Mouse (Mus musculus) frontal cortex, adult 2 months (tissue): ENCODE measurements around the gene Tigd4. TPM values are rescaled to one million over a fixed set of nuclear protein-coding genes. Genes with fewer than 3 reads are reported as not detected.
A peak's percentile ranks its signal among the peaks of the same experiment; 100 is the strongest.

Source experiments
- DNase-seq, 2 experiments: peaks; one replicate each; pipeline ENCODE4 v3.0.0; 2022; ENCODE audit warnings: low spot score in 1 of 2; ENCODE audit errors: extremely low spot score in 1 of 2
- polyA plus RNA-seq: library from polyadenylated mRNA; depleted of rRNA; stranded (reverse); fragments of >200 nt; gene quantifications from 2 replicates; pipeline ENCODE4 v1.2.3, GENCODE M21; 2012

Gene Tigd4
- polyA plus RNA-seq, 1 experiment: 0.10 TPM

- DNase-seq: no peak
Measured at GRCm38 (mm10) chr3:84603212-84603611, 9.8 kb downstream of the Tigd4 start.

- no peak for DNase-seq
Measured at GRCm38 (mm10) chr3:84610183-84610710, 16.9 kb downstream of the Tigd4 start.

DNA sequence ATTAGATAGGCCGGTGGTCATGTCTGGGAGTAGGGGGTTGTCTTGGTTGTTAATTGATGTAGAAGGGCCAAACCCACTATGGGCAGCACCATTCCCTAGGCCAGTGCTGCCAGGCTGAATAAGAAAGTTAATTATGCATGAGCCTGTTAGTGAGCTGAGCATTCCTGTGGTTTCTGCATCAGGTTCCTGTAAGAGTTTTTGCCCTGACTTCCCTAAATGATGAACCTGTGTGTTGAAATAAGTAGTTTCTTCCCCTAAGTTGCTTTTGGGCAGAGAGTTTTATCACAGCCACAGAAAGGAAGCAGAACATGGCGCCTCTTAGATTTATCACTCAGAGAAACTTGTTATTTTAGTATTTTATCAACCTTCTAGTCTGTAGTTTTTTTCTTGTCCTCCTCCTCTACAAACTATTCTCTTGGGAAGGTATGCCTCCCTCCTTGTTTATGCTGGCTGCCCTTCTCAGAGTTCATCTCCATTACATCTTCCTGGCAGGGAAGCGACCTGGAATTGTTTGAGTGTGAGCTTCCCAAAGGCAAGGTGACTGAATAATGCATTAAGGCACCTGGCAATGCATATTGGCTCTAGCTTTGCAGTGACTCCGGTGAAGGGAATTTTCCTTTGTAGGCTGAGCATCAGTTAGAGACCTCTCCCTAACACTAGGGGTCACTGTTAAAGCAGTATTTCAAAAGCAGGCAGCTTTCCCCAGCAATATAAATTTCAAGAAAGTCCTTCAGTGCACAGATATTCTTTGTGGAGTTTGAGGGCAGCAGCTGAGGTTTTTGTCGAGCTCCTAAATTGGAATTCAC, 21.9 kb downstream of the Tigd4 start:
- DNase-seq: peak; percentile 5 to 75

DNA sequence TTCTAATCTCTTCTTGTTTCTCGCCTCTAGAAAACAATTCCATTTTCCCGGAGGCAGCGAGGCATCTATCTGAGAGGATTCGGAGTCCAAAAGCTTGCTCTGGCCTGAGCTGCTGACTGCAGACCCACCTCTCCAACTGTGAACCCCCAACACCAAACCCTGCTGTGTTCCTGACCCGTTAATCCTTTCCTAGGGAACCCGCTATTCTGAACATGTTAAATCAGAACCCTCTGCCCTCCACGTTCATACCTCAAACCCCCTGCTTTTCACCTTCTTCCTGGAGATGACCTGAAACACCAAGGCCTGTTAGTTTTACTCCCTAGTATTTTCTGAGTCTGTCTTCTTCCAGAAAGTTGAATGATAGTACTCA, 22.5 kb downstream of the Tigd4 start:
- DNase-seq: no peak

- no peak for DNase-seq
Measured at GRCm38 (mm10) chr3:84618627-84619026, 25.3 kb downstream of the Tigd4 start.

GRCm38 (mm10) chr3:84619056-84619455, 25.7 kb downstream of the Tigd4 start:
- no peak for DNase-seq

DNA sequence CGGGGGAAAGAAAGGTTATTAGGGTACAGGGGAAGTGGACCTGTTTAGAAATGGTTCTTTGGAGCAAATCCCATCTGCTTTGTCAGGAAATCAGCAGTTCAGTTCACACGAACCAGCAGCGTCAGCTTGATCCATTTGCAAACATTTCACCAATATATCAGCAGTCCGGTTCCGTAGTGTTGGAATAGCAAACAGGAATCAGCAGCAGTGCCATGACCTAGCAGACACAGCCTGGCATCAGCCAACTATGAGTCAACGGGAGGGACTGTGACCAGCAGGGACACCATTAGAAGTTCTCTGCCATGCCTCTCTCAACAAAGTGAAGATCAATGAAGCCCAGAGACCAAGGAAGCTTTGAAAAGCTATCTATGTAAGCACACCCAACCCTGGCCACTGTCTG, 26.4 kb downstream of the Tigd4 start:
- no peak for DNase-seq

DNA sequence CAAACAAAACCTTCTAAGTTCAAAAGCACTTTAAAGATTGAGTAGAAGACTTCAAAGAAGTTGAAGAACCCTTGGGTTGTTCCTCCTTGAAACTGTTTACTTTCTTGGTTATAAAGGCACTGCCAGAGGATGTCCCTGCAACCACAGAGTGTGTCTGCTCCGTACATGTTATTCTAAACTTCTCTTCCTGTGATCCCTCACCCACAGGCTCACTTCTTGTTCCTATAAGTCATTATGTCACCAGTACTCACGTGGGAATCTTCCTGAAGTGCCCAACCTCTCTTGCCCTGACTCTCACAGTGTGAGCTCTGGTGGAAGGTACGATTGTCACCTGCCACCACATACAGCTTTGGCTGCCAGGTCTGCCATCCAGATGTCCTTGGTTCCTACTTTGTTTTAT, 28.7 kb downstream of the Tigd4 start:
- DNase-seq: no peak

DNA sequence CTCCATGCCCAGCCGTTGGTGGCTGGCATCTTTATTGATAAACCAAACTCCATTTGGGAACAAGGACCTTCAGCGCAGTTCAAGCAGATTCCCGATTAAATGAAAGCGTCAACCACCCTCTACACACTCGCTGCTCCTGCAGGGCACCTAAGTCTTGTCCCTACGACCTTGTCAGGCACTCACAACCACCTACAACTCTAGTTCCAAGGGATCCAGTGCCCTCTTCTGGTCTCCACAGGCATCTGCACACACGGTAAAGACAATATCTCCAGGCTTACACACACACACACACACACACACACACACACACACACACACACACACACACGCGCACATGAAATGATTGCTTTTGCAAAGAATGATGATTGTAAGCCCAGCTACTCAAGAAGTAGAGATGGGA, 38.2 kb downstream of the Tigd4 start:
- no peak for DNase-seq

DNA sequence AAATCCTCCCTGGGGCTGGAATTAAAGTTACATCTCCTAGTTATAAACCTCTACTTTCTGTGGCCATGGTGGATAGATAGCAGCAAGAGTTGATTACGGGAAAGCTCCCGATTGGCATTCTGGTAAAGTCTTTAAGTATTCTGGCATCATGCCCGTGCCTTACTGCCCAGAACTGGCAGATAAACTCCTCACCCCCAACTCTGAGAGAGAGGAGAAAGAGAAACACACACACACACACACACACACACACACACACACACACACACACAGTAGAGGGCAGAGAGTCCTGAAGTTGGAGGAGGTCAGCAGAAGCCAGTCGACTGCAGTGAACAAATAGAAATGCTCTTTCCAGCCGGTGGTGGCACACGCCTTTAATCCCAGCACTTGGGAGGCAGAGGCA, 43.7 kb downstream of the Tigd4 start:
- no peak for DNase-seq

- no peak for DNase-seq
Measured at GRCm38 (mm10) chr3:84637890-84638578, 44.7 kb downstream of the Tigd4 start.

DNA sequence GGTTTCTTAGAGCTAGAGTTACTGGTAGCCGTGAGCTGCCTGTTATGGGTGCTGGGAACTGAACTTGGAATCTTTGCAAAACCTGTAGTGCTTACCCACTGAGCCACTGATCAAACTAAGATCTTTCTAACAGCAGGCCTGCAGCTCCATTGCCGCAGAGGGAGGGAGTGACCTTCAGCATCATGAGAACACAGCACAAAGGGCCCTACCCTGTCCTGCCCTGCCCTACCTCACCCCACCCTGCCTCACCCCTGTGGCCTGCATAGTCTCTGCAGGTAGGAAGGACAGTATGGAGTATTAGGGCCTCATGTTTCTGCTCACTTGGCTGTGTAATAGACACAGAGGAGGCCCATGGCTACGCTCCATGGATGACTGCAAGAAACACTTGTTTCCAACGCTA, 45.5 kb downstream of the Tigd4 start:
- no peak for DNase-seq

- no peak for DNase-seq
Measured at GRCm38 (mm10) chr3:84639767-84640500, 46.6 kb downstream of the Tigd4 start.

DNA sequence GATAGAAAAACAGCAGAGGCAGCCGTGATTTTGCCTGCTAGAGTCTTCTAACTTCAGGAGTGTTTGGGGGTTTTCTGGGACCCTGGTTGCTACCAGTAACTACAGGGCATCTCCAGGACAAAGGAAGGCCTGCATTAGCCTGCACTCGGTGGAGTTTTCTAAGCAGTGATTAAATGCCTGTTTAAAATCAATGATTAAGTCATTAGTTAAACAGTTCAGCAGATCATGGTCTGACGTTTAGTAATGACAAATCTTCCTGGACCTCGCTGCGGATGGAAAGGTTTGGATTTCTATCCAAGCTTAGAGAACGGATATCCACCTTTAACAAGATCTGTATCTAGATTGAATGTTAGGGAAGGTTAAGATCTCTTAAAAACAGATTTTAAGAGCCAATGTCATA, 47.2 kb downstream of the Tigd4 start:
- no peak for DNase-seq

DNA sequence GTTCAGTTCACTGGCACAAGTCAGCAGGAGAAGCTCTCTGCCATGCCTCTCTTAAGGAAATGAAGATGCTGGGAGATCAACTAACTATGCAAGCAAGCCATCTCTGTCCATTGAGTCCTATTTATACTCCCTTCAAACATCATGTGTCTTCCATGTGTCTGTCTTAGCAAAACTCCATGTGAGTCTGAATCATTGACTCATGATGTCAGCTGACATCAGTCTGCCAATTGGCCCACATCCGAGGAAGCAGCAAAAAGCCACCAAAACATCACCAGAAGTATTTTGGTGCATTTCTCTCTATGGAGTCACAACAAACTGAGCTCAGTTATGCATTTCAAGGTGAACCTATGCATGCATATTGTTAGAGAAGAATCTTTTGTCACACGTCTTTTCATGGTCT, 48.0 kb downstream of the Tigd4 start:
- no peak for DNase-seq

- no peak for DNase-seq
Measured at GRCm38 (mm10) chr3:84642942-84643341, 49.6 kb downstream of the Tigd4 start.

GRCm38 (mm10) chr3:84645156-84646006, 52.0 kb downstream of the Tigd4 start:
- no peak for DNase-seq

GRCm38 (mm10) chr3:84646007-84646290, 52.6 kb downstream of the Tigd4 start:
- DNase-seq: no peak

DNA sequence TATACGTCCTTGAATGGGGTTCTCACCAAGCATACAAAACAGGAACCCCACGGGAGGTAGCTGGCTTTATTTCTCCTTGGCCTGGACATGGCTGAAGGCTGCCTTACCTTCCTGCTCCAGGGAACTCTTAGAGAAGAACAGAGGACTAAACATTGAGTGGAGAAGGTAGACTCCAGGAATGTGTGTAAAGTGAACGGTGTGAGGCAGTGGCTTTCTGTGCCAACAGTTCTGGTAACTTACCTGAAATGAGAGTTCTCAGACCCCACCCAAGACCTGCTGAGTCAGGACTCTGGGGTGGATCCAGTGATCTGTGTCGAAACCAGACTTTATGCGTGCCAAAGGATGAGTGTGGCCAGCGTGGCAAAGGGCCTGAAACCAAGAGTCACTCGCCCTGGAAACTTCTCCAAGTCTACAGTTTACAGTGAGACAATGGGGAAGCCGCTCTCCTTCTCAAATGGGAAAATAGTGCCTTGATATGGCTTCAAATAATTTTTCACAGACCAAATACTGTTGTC, 53.0 kb downstream of the Tigd4 start:
- no peak for DNase-seq
